Mouse (Mus musculus) limb, embryonic 15.5 days (tissue): ENCODE measurements around the gene Gm21764. TPM values are rescaled to one million over a fixed set of nuclear protein-coding genes. Genes with fewer than 3 reads are reported as not detected.
"Not testable (repeated sequence)": the region's sequence is repeated elsewhere in the genome, so short reads cannot be mapped to it uniquely, and the experiment has no call there.

ENCODE experiments used
- ATAC-seq: fragments of 200-750 bp; cut with Nextera tagmentation; 2 replicates; pipeline ENCODE4 v1.8.0; 2017; ENCODE audit warnings: low read depth, moderate TSS enrichment; ENCODE audit not compliant: insufficient number of reproducible peaks, low FRiP score, low TSS enrichment
- H3K27ac ChIP-seq: fragments of 300-500 bp; sonication (generic); 2 replicates; pipeline ENCODE4 v1.5.1; 2015; ENCODE audit warnings: moderate library complexity, mild to moderate bottlenecking, inconsistent platforms
- H3K27me3 ChIP-seq: fragments of 300-500 bp; sonication (generic); 2 replicates; pipeline ENCODE4 v1.6.1; 2015; ENCODE audit warnings: inconsistent platforms
- H3K36me3 ChIP-seq: fragments of 300-500 bp; sonication (generic); 2 replicates; pipeline ENCODE4 v1.6.1; 2015; ENCODE audit warnings: inconsistent platforms
- H3K4me1 ChIP-seq: fragments of 300-500 bp; sonication (generic); 2 replicates; pipeline ENCODE4 v1.6.1; 2015; ENCODE audit warnings: inconsistent platforms
- H3K4me2 ChIP-seq: fragments of 300-500 bp; sonication (generic); 2 replicates; pipeline ENCODE4 v1.6.1; 2015; ENCODE audit warnings: mild to moderate bottlenecking, inconsistent platforms
- H3K4me3 ChIP-seq: fragments of 300-500 bp; sonication (generic); 2 replicates; pipeline ENCODE4 v1.5.1; 2015; ENCODE audit warnings: mild to moderate bottlenecking, inconsistent platforms
- H3K9ac ChIP-seq: fragments of 300-500 bp; sonication (generic); 2 replicates; pipeline ENCODE4 v1.6.1; 2015; ENCODE audit warnings: inconsistent platforms
- H3K9me3 ChIP-seq: fragments of 300-500 bp; sonication (generic); 2 replicates; pipeline ENCODE4 v1.6.1; 2016; ENCODE audit warnings: inconsistent platforms
- WGBS: fragments of 180-500 bp; shearing (Covaris S2); methylation state at CpG from one replicate; pipeline ENCODE4 v1.1.7; 2015; 5-methylcytosine and 5-hydroxymethylcytosine counted together
- polyA plus RNA-seq: library from polyadenylated mRNA; unstranded; fragments of >200 nt; fragmentation: Nextera tagmentation; extraction: Ambion mirVana; gene quantifications from 2 replicates; pipeline ENCODE4 v1.2.1, GENCODE M21; 2015

The Gm21764 gene
- not detected in 2 replicates for polyA plus RNA-seq

DNA sequence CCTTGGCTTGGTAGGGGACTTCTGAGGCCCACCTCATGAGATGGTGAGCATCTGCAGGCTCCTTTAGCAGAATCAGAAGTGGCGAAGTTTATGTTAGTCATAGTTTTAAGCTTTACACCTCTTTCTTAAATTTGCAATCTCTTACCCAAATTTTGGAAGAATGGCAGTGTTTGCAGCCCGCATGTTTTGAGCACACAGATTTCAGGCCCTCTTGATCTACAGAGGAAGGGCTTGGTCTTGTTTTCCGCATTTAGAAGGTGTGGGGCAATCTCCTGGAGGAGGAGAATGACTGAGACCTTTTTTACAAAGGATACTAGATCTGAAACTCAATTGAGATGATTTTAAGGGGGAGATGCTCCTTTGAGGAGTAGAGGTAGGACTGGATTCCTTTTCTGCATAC is at the start of gene Gm21764:
TSS of gene Gm21764 (minus strand) at position 101 of the 400 bp plus-strand sequence.
- H3K4me1 ChIP-seq, H3K36me3 ChIP-seq, H3K4me3 ChIP-seq, H3K27ac ChIP-seq, H3K4me2 ChIP-seq, H3K9me3 ChIP-seq, H3K9ac ChIP-seq, ATAC-seq, H3K27me3 ChIP-seq: not testable (repeated sequence)
- no CpG with 5 or more reads among the region's 3 CpGs for WGBS

DNA sequence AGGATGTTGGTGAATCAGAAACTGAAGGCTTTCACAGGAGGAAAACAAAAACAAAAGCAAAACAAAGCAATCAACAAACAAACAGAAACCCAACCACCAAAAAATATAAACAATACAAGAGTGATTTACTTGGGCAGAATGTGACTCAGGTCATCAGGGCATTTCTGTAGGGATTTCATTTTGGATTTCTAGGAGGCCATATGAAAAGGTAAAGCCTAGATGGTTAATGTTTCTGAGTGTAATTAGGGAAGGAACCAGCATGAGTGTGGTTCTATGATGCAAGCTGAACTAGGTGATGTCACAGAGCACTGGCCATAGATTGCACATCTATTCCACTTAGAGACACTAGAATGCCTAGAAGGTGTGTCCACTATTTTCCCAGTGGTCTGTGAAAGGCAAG is 27.2 kb upstream of the Gm21764 start, which contains the start of gene Ssty1:
TSS of gene Ssty1 (plus strand) at position 301 of the 400 bp plus-strand sequence.
- ATAC-seq, H3K4me1 ChIP-seq, H3K4me2 ChIP-seq: not testable (repeated sequence)

More for the DNA sequence above, 27.2 kb upstream of the Gm21764 start, which contains the start of gene Ssty1:
- H3K9ac ChIP-seq, H3K9me3 ChIP-seq, H3K27me3 ChIP-seq, H3K27ac ChIP-seq, H3K4me3 ChIP-seq, H3K36me3 ChIP-seq: not testable (repeated sequence)

Other genes starting within 250 kb of the Gm21764 start
- not detected in 2 replicates for gene Gm21904, start 215.5 kb downstream of the Gm21764 start, polyA plus RNA-seq
- not detected in 2 replicates for gene Gm20772, start 187.1 kb downstream of the Gm21764 start, polyA plus RNA-seq
- not detected in 2 replicates for gene Gm20831, start 187.1 kb downstream of the Gm21764 start, polyA plus RNA-seq
- not detected in 2 replicates for gene Srsy, start 124.5 kb downstream of the Gm21764 start, polyA plus RNA-seq
- gene Ssty1, start 27.3 kb upstream of the Gm21764 start, polyA plus RNA-seq = not detected in 2 replicates